Mouse (Mus musculus) intestine, postnatal 0 days (tissue): Measurements from ENCODE around the gene Fam217b. TPM values are rescaled to one million over a fixed set of nuclear protein-coding genes. Genes with fewer than 3 reads are reported as not detected.

ENCODE experiments used
- ATAC-seq: fragments of 200-750 bp; cut with Nextera tagmentation; 2 replicates; pipeline ENCODE4 v1.8.0; 2017; ENCODE audit warnings: mild to moderate bottlenecking, moderate TSS enrichment, moderate library complexity
- H3K27ac ChIP-seq: fragments of 300-500 bp; sonication (generic); 2 replicates; pipeline ENCODE4 v1.5.1; 2014; ENCODE audit warnings: mild to moderate bottlenecking, low read depth, low read length, moderate library complexity
- H3K27me3 ChIP-seq: fragments of 300-500 bp; sonication (generic); replicated peaks from 2 replicates; pipeline ENCODE4 v1.6.1; 2014; ENCODE audit warnings: low read length, mixed read lengths; ENCODE audit not compliant: control insufficient read depth, insufficient read depth
- H3K36me3 ChIP-seq: fragments of 300-500 bp; sonication (generic); 2 replicates; pipeline ENCODE4 v1.6.1; 2014; ENCODE audit warnings: mild to moderate bottlenecking, moderate library complexity; ENCODE audit not compliant: control insufficient read depth, insufficient read depth
- H3K4me1 ChIP-seq: fragments of 300-500 bp; sonication (generic); replicated peaks from 2 replicates; pipeline ENCODE4 v1.6.1; 2014; ENCODE audit warnings: antibody characterized with exemption, low read length, mixed read lengths; ENCODE audit not compliant: control insufficient read depth, insufficient read depth
- H3K4me2 ChIP-seq: fragments of 300-500 bp; sonication (generic); replicated peaks from 2 replicates; pipeline ENCODE4 v1.6.1; 2014; ENCODE audit warnings: low read depth, mild to moderate bottlenecking, moderate library complexity
- H3K4me3 ChIP-seq: fragments of 300-500 bp; sonication (generic); 2 replicates; pipeline ENCODE4 v1.5.1; 2014; ENCODE audit warnings: low read depth, low read length
- H3K9ac ChIP-seq: fragments of 300-500 bp; sonication (generic); 2 replicates; pipeline ENCODE4 v1.6.1; 2014; ENCODE audit warnings: mild to moderate bottlenecking, low read depth, low read length
- H3K9me3 ChIP-seq: fragments of 300-500 bp; sonication (generic); 2 replicates; pipeline ENCODE4 v1.6.1; 2016; ENCODE audit warnings: mixed run types; ENCODE audit not compliant: control insufficient read depth
- CTCF ChIP-seq: sonication (generic); IDR thresholded peaks from 2 replicates; pipeline ENCODE4 v1.5.1; 2016; ENCODE audit warnings: low read depth, mild to moderate bottlenecking, control low read depth, antibody characterized with exemption, moderate library complexity
- WGBS: fragments of 180-500 bp; shearing (Covaris S2); extraction: QIAGEN DNeasy Blood & Tissue Kit; methylation state at CpG from one replicate; pipeline ENCODE4 v1.1.7; 2014; 5-methylcytosine and 5-hydroxymethylcytosine counted together
- polyA plus RNA-seq: library from polyadenylated mRNA; unstranded; fragments of >200 nt; fragmentation: Nextera tagmentation; extraction: Ambion mirVana; gene quantifications from 2 replicates; pipeline ENCODE4 v1.2.1, GENCODE M21; 2015

Gene Fam217b
- polyA plus RNA-seq, 1 experiment from 2014 or later, result 2.5 TPM

GRCm38 (mm10) chr2:178450236-178450635, 35.9 kb downstream of the Fam217b start:
- TF ChIP-seq CTCF, result no peak
- Histone ChIP-seq H3K27ac (no peak overlapping the region), H3K9ac (no peak overlapping the region), H3K4me2 (no peak overlapping the region), H3K4me3 (no peak overlapping the region), H3K27me3 (no peaks in the 10 kb centered on the region), H3K4me1 (no peaks in the 10 kb centered on the region), H3K36me3 (no peaks in the 10 kb centered on the region), H3K9me3 (no peaks in the 10 kb centered on the region)
- no peak for ATAC-seq
- WGBS, result 36% methylated on average over 2 of the region's 2 CpGs

GRCm38 (mm10) chr2:178450961-178451360, 36.6 kb downstream of the Fam217b start:
- Histone ChIP-seq H3K9me3 (no peaks in the 10 kb centered on the region), H3K4me1 (0 out of 2 replicates have a peak, but pooled peaks cover 3% of the 10 kb centered on the region), H3K27ac (no peak overlapping the region), H3K9ac (no peak overlapping the region), H3K4me3 (no peak overlapping the region), H3K27me3 (no peaks in the 10 kb centered on the region), H3K4me2 (no peak overlapping the region), H3K36me3 (no peaks in the 10 kb centered on the region)
- TF ChIP-seq CTCF, result no peak
- ATAC-seq, result no peak
- 70% methylated on average over 10 of the region's 10 CpGs for WGBS

- Histone ChIP-seq H3K27ac (no peak overlapping the region), H3K27me3 (no peaks in the 10 kb centered on the region), H3K4me3 (no peak overlapping the region), H3K4me2 (peak overlapping the region; percentile 21; the same call in 1 of the 2 replicates), H3K4me1 (0 out of 2 replicates have a peak, but pooled peaks cover 3% of the 10 kb centered on the region), H3K9ac (no peak overlapping the region), H3K36me3 (no peaks in the 10 kb centered on the region), H3K9me3 (no peaks in the 10 kb centered on the region)
- WGBS, result 42% methylated on average over 17 of the region's 17 CpGs
- TF ChIP-seq CTCF, result no peak
- peak; percentile 33; the same call in 1 of the 2 replicates for ATAC-seq
Observed at GRCm38 (mm10) chr2:178454664-178455516, 40.6 kb downstream of the Fam217b start.

- Histone ChIP-seq H3K4me3 (no peak overlapping the region), H3K27me3 (no peaks in the 10 kb centered on the region), H3K27ac (no peak overlapping the region), H3K36me3 (no peaks in the 10 kb centered on the region), H3K4me2 (no peak overlapping the region), H3K4me1 (0 out of 2 replicates have a peak, but pooled peaks cover 3% of the 10 kb centered on the region), H3K9ac (no peak overlapping the region), H3K9me3 (no peaks in the 10 kb centered on the region)
- TF ChIP-seq CTCF, result no peak
- peak; percentile 73 for ATAC-seq
- WGBS, result 63% methylated on average over 6 of the region's 6 CpGs
Observed at GRCm38 (mm10) chr2:178457414-178457813, 43.1 kb downstream of the Fam217b start.

GRCm38 (mm10) chr2:178460353-178460752, 46.0 kb downstream of the Fam217b start:
- Histone ChIP-seq H3K9me3 (no peaks in the 10 kb centered on the region), H3K27ac (no peak overlapping the region), H3K36me3 (no peaks in the 10 kb centered on the region), H3K4me2 (no peak overlapping the region), H3K4me1 (0 out of 2 replicates have a peak, but pooled peaks cover 3% of the 10 kb centered on the region), H3K27me3 (no peaks in the 10 kb centered on the region), H3K4me3 (no peak overlapping the region), H3K9ac (no peak overlapping the region)
- TF ChIP-seq CTCF, result no peak
- WGBS, result 46% methylated on average over 5 of the region's 5 CpGs
- no peak for ATAC-seq

GRCm38 (mm10) chr2:178471546-178472480, 57.5 kb downstream of the Fam217b start:
- Histone ChIP-seq H3K4me2 (peak overlapping the region; percentile 56), H3K27ac (peak overlapping the region; percentile 64), H3K9me3 (no peaks in the 10 kb centered on the region), H3K27me3 (no peaks in the 10 kb centered on the region), H3K4me1 (peaks cover 2% of the 10 kb centered on the region; the same call in 1 of the 2 replicates), H3K36me3 (no peaks in the 10 kb centered on the region), H3K4me3 (no peak overlapping the region; the same call in 1 of the 2 replicates), H3K9ac (no peak overlapping the region)
- 36% methylated on average over 17 of the region's 17 CpGs for WGBS
- ATAC-seq, result peak; percentile 98
- no peak for TF ChIP-seq CTCF
